Mouse (Mus musculus): Measurements from ENCODE around the gene Zfp804a.

Gene Zfp804a

DNA sequence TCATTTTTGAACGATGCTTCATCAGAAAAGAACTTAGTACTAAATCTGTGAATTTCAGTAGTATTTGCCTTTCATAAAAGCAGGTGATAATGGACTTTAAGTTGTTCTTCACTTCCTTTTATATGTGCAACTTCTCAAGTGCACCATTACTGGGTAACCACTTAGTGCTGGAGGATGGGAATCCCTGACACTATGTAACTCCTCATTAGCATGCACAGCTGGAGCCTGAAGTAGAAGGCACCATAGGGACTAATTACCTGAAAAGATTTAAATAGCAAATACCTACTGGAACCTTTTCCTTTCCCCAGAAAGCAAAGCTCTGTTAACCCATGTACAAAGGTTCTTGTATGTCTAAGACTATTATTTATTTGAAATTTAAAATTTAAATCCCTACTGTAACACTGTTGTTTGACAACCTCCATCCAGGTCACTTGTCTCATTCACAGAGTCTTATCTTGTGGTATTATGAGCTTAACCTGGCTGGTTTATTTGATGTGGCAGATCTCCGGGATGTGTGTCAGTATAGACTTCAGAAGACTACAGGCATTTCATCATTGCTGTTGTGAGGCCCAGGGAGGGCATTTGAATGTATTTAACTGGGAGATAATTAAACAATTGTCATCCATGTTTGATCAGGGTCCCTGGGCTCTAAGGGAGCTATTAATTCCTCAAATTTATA, 229.7 kb downstream of the Zfp804a start:
- DNase-seq = no peak

DNA sequence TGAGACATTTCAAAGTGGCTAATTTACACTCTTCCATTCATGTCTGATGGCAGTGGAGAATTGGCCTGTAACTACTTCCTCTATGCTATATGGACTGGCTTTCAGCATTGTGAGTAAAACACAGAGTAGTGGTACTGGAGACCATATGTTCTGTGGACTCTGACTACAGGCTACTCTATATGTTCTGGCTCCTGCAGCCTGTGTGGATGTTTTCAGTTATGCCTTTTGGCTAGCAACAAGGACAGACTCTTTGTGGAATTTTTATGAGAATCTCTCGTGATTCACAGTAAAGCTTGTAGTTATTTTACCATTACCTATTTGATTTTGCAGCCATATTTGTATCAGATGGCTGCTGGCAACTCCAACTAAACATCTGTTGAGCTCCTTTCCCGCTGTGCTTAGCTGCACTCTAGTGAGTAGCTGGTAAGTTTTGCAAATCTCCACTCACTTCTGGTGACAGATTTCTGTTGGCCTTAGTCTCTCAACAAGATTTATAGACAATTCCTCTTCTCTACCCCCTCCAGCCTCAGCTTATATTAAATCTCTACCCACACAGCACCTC, 242.0 kb downstream of the Zfp804a start:
- no peak for DNase-seq

All from cerebellum, postnatal 14 days (tissue).